Mouse (Mus musculus) right cerebral cortex, postnatal 25 days (tissue): ENCODE measurements around the gene Doxl2.

Source experiments
- DNase-seq: peaks from one replicate; pipeline ENCODE4 v3.0.0; 2022

Doxl2 gene

DNA sequence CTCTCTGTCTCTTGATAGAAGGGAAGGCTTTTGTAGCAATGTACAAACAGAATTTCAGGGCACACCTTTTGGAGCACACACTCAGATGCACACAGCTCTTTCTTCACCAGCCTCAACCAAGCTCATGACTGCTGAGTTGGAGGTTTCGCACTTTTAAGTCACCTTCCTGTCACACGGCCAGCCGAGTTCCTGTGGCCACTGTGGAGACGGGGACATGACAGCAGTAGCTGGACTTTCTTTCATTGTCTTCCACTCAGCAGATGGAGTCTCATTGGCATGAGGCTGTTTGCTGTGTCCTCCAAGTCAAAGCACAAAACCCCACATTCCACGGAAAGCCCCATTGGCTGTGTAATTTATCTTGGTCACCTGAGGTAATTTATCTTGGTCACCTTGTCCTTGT is 36.4 kb downstream of the Doxl2 start:
- DNase-seq, result no peak

DNA sequence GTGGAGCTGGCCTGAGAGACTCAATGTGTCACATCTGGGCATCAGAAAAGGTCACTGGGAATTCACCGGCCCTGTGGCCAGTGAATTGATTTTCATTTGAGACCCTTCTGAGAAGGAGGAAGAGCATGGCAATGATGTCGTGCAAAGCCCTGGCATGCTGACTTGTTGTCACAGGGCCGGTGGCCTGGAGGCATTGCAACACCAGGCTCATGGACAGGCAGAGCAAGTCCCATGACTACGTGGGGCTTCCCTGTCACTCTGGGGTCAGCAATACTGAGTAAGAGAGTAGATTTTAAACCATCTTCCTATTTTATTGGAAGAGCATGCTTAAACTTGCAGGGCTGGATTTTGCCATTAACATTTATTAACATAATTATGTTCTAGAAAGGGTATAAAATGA is 38.3 kb downstream of the Doxl2 start:
- DNase-seq, result no peak

DNA sequence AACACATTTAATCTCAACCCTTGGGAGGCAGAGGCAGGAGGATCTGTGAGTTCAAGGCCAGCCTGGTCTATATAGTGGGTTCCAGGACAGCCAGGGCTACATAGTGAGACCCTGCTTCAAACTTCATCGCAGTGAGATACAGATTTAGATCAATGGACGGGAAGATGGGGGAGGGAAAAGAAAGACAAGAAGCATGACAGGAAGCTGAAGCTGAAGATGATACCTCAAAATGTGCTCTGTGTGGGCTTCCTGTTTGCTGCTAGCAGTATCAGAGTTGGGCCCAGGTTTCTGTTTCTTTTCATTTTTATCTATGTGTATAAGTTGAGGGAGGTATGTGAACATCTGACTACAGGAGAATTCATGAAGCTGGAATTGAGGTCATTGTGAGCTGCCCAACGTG is 38.7 kb downstream of the Doxl2 start:
- DNase-seq, result no peak

DNA sequence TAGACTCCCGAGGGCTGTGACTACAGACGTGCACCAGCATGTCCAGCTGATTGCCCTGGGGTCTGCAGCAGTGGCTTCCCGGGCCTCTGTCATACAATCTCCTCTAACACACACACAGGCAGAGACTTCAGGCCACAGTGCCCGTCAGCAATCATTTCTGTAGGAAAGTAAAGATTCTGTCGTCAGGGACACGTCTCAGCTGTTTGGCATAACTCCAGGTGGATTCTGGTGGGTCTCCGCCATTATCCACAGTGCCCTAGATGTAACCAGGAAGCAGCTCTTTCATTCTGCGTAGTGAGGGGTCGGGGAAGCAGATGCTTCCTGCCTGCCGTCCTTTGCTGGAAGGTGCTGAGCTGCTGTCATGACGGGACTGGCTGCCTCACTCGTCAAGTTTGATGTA is 42.4 kb downstream of the Doxl2 start:
- DNase-seq, result no peak

DNA sequence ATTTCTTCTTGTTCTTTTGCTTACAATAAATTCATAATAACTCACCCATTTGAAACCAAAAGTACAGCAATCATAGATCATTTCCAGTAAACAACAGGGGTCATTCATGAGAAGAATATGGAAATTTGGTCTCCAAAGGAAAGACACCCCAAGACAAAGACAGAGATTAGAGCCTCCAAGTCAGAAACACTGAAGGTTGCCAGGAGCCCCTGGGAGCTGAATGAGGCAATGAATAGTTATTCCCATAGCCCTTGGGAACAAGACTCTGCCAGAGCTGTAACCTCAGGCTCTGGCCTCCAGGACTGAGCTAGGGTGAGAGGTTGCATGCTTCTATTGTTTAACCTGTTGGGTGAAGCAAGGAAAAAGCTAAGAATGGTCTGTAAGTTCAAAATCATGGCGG is 44.6 kb downstream of the Doxl2 start:
- no peak for DNase-seq

DNA sequence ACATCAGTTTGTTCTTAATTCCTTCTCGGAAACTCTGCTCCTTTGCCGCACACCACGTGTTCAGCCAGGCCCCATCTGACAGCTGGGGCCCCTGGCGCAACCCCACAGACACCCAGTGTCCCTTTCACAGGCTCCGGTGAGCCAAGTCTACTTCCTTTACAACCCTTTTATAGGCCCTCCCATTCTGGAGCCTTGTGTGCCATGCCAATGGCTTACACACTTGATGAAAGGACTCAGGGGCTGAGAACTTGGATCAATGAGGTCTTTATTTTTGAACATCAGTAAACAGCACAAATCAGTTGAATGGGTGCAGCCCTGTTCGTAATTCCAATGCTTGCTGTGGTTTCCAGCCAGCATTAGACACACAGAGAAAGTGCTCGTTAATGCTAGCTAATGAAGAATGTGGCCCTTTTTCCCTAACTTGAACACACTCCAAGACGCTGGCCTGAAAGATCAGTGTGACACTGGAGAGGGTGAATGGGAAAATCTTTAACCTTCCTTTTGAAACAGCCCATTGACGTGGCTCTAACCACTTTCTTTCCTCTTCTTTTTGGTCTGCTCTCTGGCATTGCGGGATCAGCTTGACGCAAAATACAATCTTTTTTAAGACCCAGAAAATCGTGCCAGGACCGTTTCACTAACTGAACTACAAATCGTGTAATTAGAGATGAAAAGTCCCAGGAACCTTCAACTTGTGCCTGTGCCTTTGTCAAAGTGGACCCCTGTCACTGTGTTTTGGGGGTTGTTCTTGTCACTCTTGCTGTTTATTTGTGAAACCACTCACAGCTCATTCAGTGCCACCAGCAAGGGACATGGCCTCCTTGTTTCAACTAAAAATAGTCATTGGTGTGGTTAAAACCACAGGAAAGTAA is 46.6 kb downstream of the Doxl2 start:
- DNase-seq, result peak; percentile 42

DNA sequence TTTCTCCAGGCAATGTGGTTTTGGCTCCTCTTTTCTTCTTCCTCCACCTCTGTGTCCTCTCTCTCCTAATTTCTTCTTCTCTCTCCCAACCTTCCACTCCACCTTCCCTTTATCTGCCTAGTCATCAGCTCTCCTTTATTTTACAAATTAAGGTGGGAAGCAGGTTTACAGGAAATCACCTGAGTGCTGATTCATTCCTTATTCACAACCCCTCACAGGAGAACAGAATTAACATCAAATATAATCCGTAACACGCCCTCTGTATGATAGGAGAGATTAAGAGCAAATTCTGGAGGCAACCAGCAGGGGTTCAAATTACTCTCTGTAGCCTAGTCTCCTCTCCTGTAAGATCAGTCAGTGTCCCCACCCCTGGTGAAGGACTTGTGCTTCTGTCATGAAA is 47.6 kb downstream of the Doxl2 start:
- no peak for DNase-seq

DNA sequence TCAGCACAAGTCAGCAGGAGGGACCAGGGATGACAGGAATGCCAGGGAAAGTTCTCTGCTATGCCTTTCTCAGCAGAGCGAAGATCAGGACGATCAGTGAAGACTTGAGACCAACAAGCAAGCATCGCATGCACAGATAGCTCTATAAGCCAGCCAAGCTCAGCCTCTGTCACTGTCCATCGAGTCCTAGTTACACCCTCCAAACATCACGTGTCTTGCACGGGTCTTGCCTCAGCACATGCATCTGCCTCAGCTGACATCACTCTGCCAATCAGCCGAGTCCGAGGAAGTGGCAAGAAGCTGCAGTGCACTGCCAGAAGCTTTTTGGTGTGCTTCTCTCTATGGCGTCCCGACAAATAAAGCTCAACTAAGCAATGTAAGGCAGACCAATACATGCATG is 48.6 kb downstream of the Doxl2 start:
- DNase-seq, result no peak

DNA sequence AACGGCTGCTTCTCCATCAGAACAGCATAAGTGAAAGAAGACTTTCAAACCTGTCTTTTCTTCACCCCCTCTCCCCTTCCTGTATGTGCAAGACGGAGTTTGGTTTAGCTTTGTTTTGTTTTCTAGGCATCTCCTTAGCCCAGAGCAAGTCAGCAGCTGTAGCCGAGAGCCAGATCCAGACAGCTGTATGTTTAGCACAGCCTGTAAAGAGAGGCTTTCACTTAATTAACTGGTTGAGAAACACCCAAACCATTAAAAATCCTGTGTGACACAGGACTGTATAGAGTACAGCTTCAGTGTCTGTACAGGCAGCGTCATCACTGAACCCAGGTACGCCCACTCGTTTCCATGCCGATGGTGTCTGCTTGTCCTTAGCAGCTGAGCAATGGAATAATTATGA is 50.5 kb downstream of the Doxl2 start:
- no peak for DNase-seq

DNA sequence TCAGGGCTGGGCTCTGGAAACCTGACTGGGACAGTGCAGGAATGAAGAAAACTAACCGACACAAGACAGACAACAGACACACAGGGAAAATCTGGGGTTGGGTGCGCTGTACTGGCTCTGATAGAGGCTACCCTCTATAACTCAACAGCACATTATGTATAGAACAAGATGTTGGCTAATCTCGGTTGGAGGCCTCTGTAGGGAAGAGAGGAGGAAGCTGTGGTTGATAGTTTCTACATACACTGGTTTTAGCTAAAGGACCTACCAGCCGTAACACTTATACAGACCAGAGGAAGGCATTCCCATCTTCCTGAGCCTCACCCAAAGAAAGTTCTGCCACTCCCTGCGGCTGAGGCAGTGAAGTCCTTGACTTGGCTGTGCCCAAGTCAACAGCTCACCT is 51.7 kb downstream of the Doxl2 start:
- no peak for DNase-seq

DNA sequence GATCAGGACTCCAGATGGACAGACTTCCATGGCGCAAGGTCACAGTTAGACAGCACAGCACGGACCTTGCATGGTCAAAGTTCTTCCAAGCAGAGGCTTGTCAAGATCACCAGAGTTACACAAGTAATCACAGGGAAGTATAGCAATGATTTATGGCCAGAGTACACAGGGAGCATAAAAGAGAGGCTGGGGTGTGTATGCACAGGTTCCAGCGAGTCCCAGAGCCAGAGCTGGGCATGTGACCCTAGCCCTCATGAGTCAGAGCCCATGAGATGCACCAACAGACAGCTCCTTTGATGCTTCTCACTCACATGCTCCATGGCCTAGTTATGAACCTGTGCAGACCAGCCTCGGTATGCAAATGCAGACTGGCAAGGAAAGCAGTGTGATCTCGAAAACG is 53.3 kb downstream of the Doxl2 start:
- no peak for DNase-seq
